Mouse (Mus musculus) embryonic facial prominence, embryonic 15.5 days (tissue): ENCODE data around the gene Ptch2. TPM values are rescaled to one million over a fixed set of nuclear protein-coding genes. Genes with fewer than 3 reads are reported as not detected.
A peak's percentile ranks its signal among the peaks of the same experiment; 100 is the strongest.

Experiments used
- ATAC-seq: fragments of 200-750 bp; cut with Nextera tagmentation; 2 replicates; pipeline ENCODE4 v1.8.0; 2017; ENCODE audit warnings: low read depth, moderate TSS enrichment; ENCODE audit not compliant: insufficient number of reproducible peaks, low FRiP score, low TSS enrichment
- H3K27ac ChIP-seq: fragments of 300-500 bp; sonication (generic); replicated peaks from 2 replicates; pipeline ENCODE4 v1.5.1; 2015; ENCODE audit warnings: mild to moderate bottlenecking, inconsistent platforms
- H3K27me3 ChIP-seq: fragments of 300-500 bp; sonication (generic); 2 replicates; pipeline ENCODE4 v1.6.1; 2015; ENCODE audit warnings: inconsistent platforms
- H3K36me3 ChIP-seq: fragments of 300-500 bp; sonication (generic); 2 replicates; pipeline ENCODE4 v1.6.1; 2015; ENCODE audit warnings: mild to moderate bottlenecking, inconsistent platforms
- H3K4me1 ChIP-seq: fragments of 300-500 bp; sonication (generic); 2 replicates; pipeline ENCODE4 v1.6.1; 2015; ENCODE audit warnings: inconsistent platforms
- H3K4me2 ChIP-seq: fragments of 300-500 bp; sonication (generic); replicated peaks from 2 replicates; pipeline ENCODE4 v1.6.1; 2015; ENCODE audit warnings: mild to moderate bottlenecking, inconsistent platforms
- H3K4me3 ChIP-seq: fragments of 300-500 bp; sonication (generic); replicated peaks from 2 replicates; pipeline ENCODE4 v1.5.1; 2015; ENCODE audit warnings: mild to moderate bottlenecking, inconsistent platforms
- H3K9ac ChIP-seq: fragments of 300-500 bp; sonication (generic); 2 replicates; pipeline ENCODE4 v1.6.1; 2015; ENCODE audit warnings: inconsistent platforms
- H3K9me3 ChIP-seq: fragments of 300-500 bp; sonication (generic); replicated peaks from 2 replicates; pipeline ENCODE4 v1.6.1; 2016; ENCODE audit warnings: inconsistent platforms
- WGBS: fragments of 180-500 bp; shearing (Covaris S2); methylation state at CpG from one replicate; pipeline ENCODE4 v1.1.7; 2015; 5-methylcytosine and 5-hydroxymethylcytosine counted together
- polyA plus RNA-seq: library from polyadenylated mRNA; unstranded; fragments of >200 nt; fragmentation: Nextera tagmentation; extraction: Ambion mirVana; gene quantifications from 2 replicates; pipeline ENCODE4 v1.2.1, GENCODE M21; 2015

Ptch2 gene
- polyA plus RNA-seq = 20.8 and 22.5 TPM in 2 replicates

GRCm38 (mm10) chr4:117095551-117096452 lies at the start of gene Ptch2:
Gene Ptch2 (plus strand): TSS chr4:117096075.
- Histone ChIP-seq H3K27me3 (no peaks in the 10 kb centered on the region), H3K4me3 (peak within 1 kb of the TSS; percentile 61), H3K36me3 (no peaks in the 10 kb centered on the region), H3K9me3 (no peaks in the 10 kb centered on the region), H3K4me2 (peak within 1 kb of the TSS; percentile 93), H3K4me1 (peaks cover 35% of the 10 kb centered on the region), H3K27ac (peak within 1 kb of the TSS; percentile 84), H3K9ac (peak within 1 kb of the TSS; percentile 51)
- 1% methylated on average over 46 of the region's 50 CpGs for WGBS
- ATAC-seq = peak; percentile 61; the same call in 1 of the 2 replicates

- H3K4me3 ChIP-seq = no peak overlapping the region
- H3K27ac ChIP-seq = no peak overlapping the region
- H3K4me2 ChIP-seq = no peak overlapping the region
- H3K9ac ChIP-seq = no peak overlapping the region
- no peaks in the 10 kb centered on the region for H3K27me3 ChIP-seq
- no peaks in the 10 kb centered on the region for H3K4me1 ChIP-seq
- WGBS = 67% methylated on average over 3 of the region's 3 CpGs
- H3K36me3 ChIP-seq = peaks cover 22% of the 10 kb centered on the region; the same call in 1 of the 2 replicates
- H3K9me3 ChIP-seq = no peaks in the 10 kb centered on the region
- ATAC-seq = no peak
Observed at GRCm38 (mm10) chr4:117048836-117049235, 47.0 kb upstream of the Ptch2 start.

- H3K9me3 ChIP-seq = no peaks in the 10 kb centered on the region
- no peak overlapping the region for H3K9ac ChIP-seq
- H3K4me2 ChIP-seq = no peak overlapping the region
- H3K4me3 ChIP-seq = no peak overlapping the region
- H3K27me3 ChIP-seq = no peaks in the 10 kb centered on the region
- no peaks in the 10 kb centered on the region for H3K4me1 ChIP-seq
- H3K36me3 ChIP-seq = peaks cover 22% of the 10 kb centered on the region; the same call in 1 of the 2 replicates
- WGBS = 85% methylated on average over 1 of the region's 1 CpGs
- no peak for ATAC-seq
- no peak overlapping the region for H3K27ac ChIP-seq
Observed at GRCm38 (mm10) chr4:117049485-117049884, 46.4 kb upstream of the Ptch2 start.

GRCm38 (mm10) chr4:117052626-117053025 lies 43.2 kb upstream of the Ptch2 start:
- no peaks in the 10 kb centered on the region for H3K27me3 ChIP-seq
- ATAC-seq = no peak
- peaks cover 16% of the 10 kb centered on the region; the same call in 1 of the 2 replicates for H3K36me3 ChIP-seq
- no peaks in the 10 kb centered on the region for H3K4me1 ChIP-seq
- H3K9ac ChIP-seq = no peak overlapping the region
- H3K27ac ChIP-seq = no peak overlapping the region
- 67% methylated on average over 4 of the region's 4 CpGs for WGBS
- H3K4me2 ChIP-seq = no peak overlapping the region
- no peak overlapping the region for H3K4me3 ChIP-seq
- no peaks in the 10 kb centered on the region for H3K9me3 ChIP-seq

GRCm38 (mm10) chr4:117053956-117054355 lies 41.9 kb upstream of the Ptch2 start:
- Histone ChIP-seq H3K4me1 (no peaks in the 10 kb centered on the region), H3K4me3 (no peak overlapping the region)
- 88% methylated on average over 4 of the region's 4 CpGs for WGBS

GRCm38 (mm10) chr4:117056102-117056501 lies 39.8 kb upstream of the Ptch2 start:
- Histone ChIP-seq H3K9me3 (no peaks in the 10 kb centered on the region), H3K4me3 (no peak overlapping the region), H3K9ac (no peak overlapping the region), H3K36me3 (peaks cover 11% of the 10 kb centered on the region; the same call in 1 of the 2 replicates), H3K27me3 (no peaks in the 10 kb centered on the region), H3K4me2 (no peak overlapping the region), H3K4me1 (no peaks in the 10 kb centered on the region), H3K27ac (0 out of 2 replicates have a peak overlapping the region, but pooled peaks have one; percentile 34)
- ATAC-seq = no peak

More at GRCm38 (mm10) chr4:117053956-117054355, 41.9 kb upstream of the Ptch2 start:
- no peak overlapping the region for H3K9ac ChIP-seq
- no peak overlapping the region for H3K4me2 ChIP-seq
- no peaks in the 10 kb centered on the region for H3K27me3 ChIP-seq
- no peaks in the 10 kb centered on the region for H3K9me3 ChIP-seq
- peaks cover 16% of the 10 kb centered on the region; the same call in 1 of the 2 replicates for H3K36me3 ChIP-seq
- H3K27ac ChIP-seq = no peak overlapping the region
- ATAC-seq = no peak

- ATAC-seq = no peak
- no peak overlapping the region for H3K4me3 ChIP-seq
Observed at GRCm38 (mm10) chr4:117056514-117056913, 39.4 kb upstream of the Ptch2 start.

GRCm38 (mm10) chr4:117058512-117058911 lies 37.4 kb upstream of the Ptch2 start:
- Histone ChIP-seq H3K9me3 (no peaks in the 10 kb centered on the region), H3K36me3 (peaks cover 7% of the 10 kb centered on the region; the same call in 1 of the 2 replicates), H3K9ac (no peak overlapping the region), H3K27ac (no peak overlapping the region), H3K4me2 (no peak overlapping the region), H3K27me3 (no peaks in the 10 kb centered on the region), H3K4me1 (no peaks in the 10 kb centered on the region), H3K4me3 (no peak overlapping the region)
- WGBS = 87% methylated on average over 4 of the region's 4 CpGs
- no peak for ATAC-seq

More at GRCm38 (mm10) chr4:117056514-117056913, 39.4 kb upstream of the Ptch2 start:
- H3K9me3 ChIP-seq = no peaks in the 10 kb centered on the region
- H3K4me1 ChIP-seq = no peaks in the 10 kb centered on the region
- H3K27me3 ChIP-seq = no peaks in the 10 kb centered on the region
- no peak overlapping the region for H3K9ac ChIP-seq
- WGBS = 76% methylated on average over 2 of the region's 2 CpGs
- 0 out of 2 replicates have a peak overlapping the region, but pooled peaks have one; percentile 34 for H3K27ac ChIP-seq
- H3K36me3 ChIP-seq = peaks cover 11% of the 10 kb centered on the region; the same call in 1 of the 2 replicates
- no peak overlapping the region for H3K4me2 ChIP-seq

- H3K27ac ChIP-seq = no peak overlapping the region; the same call in 1 of the 2 replicates
- no peaks in the 10 kb centered on the region for H3K4me1 ChIP-seq
- H3K4me2 ChIP-seq = no peak overlapping the region
- peaks cover 19% of the 10 kb centered on the region for H3K36me3 ChIP-seq
- H3K9me3 ChIP-seq = no peaks in the 10 kb centered on the region
- H3K9ac ChIP-seq = no peak overlapping the region
- H3K4me3 ChIP-seq = no peak overlapping the region
- 53% methylated on average over 4 of the region's 4 CpGs for WGBS
- H3K27me3 ChIP-seq = no peaks in the 10 kb centered on the region
- no peak for ATAC-seq
Observed at GRCm38 (mm10) chr4:117062700-117063390, 33.0 kb upstream of the Ptch2 start.

- H3K4me3 ChIP-seq = no peak overlapping the region
- H3K27me3 ChIP-seq = no peaks in the 10 kb centered on the region
- no peaks in the 10 kb centered on the region for H3K4me1 ChIP-seq
- no peak overlapping the region for H3K4me2 ChIP-seq
- no peaks in the 10 kb centered on the region for H3K9me3 ChIP-seq
- ATAC-seq = no peak
- no peak overlapping the region for H3K9ac ChIP-seq
- H3K36me3 ChIP-seq = peaks cover 60% of the 10 kb centered on the region
- no peak overlapping the region for H3K27ac ChIP-seq
- WGBS = 91% methylated on average over 7 of the region's 7 CpGs
Observed at GRCm38 (mm10) chr4:117068035-117068434, 27.8 kb upstream of the Ptch2 start.

- Histone ChIP-seq H3K9ac (no peak overlapping the region), H3K9me3 (no peaks in the 10 kb centered on the region), H3K27me3 (no peaks in the 10 kb centered on the region), H3K4me2 (no peak overlapping the region), H3K36me3 (peaks cover 60% of the 10 kb centered on the region), H3K4me1 (no peaks in the 10 kb centered on the region), H3K27ac (no peak overlapping the region), H3K4me3 (no peak overlapping the region)
- no peak for ATAC-seq
- 81% methylated on average over 1 of the region's 1 CpGs for WGBS
Observed at GRCm38 (mm10) chr4:117069647-117070046, 26.2 kb upstream of the Ptch2 start.
